Mouse (Mus musculus): Measurements from ENCODE around the gene Lhx1. TPM values are rescaled to one million over a fixed set of nuclear protein-coding genes. Genes with fewer than 3 reads are reported as not detected.
A peak's percentile ranks its signal among the peaks of the same experiment; 100 is the strongest.

Lhx1 gene
- polyA plus RNA-seq, 1 experiment from 2014 or later: 65.0 TPM

- no peak overlapping the region for H3K4me2 ChIP-seq (replicated peaks)
- H3K4me3 ChIP-seq: no peak overlapping the region
- H3K27me3 ChIP-seq: peaks cover 3% of the 10 kb centered on the region; the same call in 1 of the 2 replicates
- H3K27ac ChIP-seq: no peak overlapping the region
- H3K9me3 ChIP-seq (replicated peaks): no peaks in the 10 kb centered on the region
- 69% methylated on average over 5 of the region's 5 CpGs for WGBS
- H3K4me1 ChIP-seq: peaks cover 20% of the 10 kb centered on the region
- no peaks in the 10 kb centered on the region for H3K36me3 ChIP-seq
- no peak for ATAC-seq (ENCODE audit: low FRiP score)
- no peak overlapping the region for H3K9ac ChIP-seq
These were observed 36.2 kb upstream of the Lhx1 start for GRCm38 (mm10) chr11:84561546-84561945.

- 0 out of 2 replicates have a peak, but pooled peaks cover 4% of the 10 kb centered on the region for H3K9me3 ChIP-seq (replicated peaks)
- no peak overlapping the region for H3K9ac ChIP-seq
These were observed 28.6 kb upstream of the Lhx1 start for GRCm38 (mm10) chr11:84553821-84554450.

GRCm38 (mm10) chr11:84551296-84551695 lies 26.0 kb upstream of the Lhx1 start:
- ATAC-seq (ENCODE audit: low FRiP score): no peak
- Histone ChIP-seq H3K9ac (no peak overlapping the region), H3K4me3 (no peak overlapping the region), H3K4me1 (0 out of 2 replicates have a peak, but pooled peaks cover 9% of the 10 kb centered on the region), H3K4me2 (replicated peaks) (no peak overlapping the region), H3K9me3 (replicated peaks) (0 out of 2 replicates have a peak, but pooled peaks cover 4% of the 10 kb centered on the region), H3K27me3 (peaks cover 3% of the 10 kb centered on the region; the same call in 1 of the 2 replicates), H3K27ac (no peak overlapping the region), H3K36me3 (no peaks in the 10 kb centered on the region)
- 79% methylated on average over 4 of the region's 4 CpGs for WGBS

More at GRCm38 (mm10) chr11:84553821-84554450, 28.6 kb upstream of the Lhx1 start:
- 81% methylated on average over 14 of the region's 14 CpGs for WGBS
- Histone ChIP-seq H3K4me2 (replicated peaks) (no peak overlapping the region), H3K27ac (no peak overlapping the region), H3K4me3 (no peak overlapping the region), H3K4me1 (0 out of 2 replicates have a peak, but pooled peaks cover 3% of the 10 kb centered on the region), H3K27me3 (no peaks in the 10 kb centered on the region), H3K36me3 (no peaks in the 10 kb centered on the region)
- no peak for ATAC-seq (ENCODE audit: low FRiP score)

GRCm38 (mm10) chr11:84549258-84549791 lies 24.0 kb upstream of the Lhx1 start:
- H3K4me3 ChIP-seq: no peak overlapping the region
- H3K36me3 ChIP-seq: no peaks in the 10 kb centered on the region
- 0 out of 2 replicates have a peak, but pooled peaks cover 4% of the 10 kb centered on the region for H3K9me3 ChIP-seq (replicated peaks)
- H3K4me2 ChIP-seq (replicated peaks): no peak overlapping the region
- H3K27ac ChIP-seq: no peak overlapping the region
- H3K4me1 ChIP-seq: 0 out of 2 replicates have a peak, but pooled peaks cover 9% of the 10 kb centered on the region
- H3K27me3 ChIP-seq: peaks cover 7% of the 10 kb centered on the region; the same call in 1 of the 2 replicates
- no peak overlapping the region for H3K9ac ChIP-seq
- no peak for ATAC-seq (ENCODE audit: low FRiP score)
- WGBS: 67% methylated on average over 6 of the region's 6 CpGs

GRCm38 (mm10) chr11:84548293-84548692 lies 23.0 kb upstream of the Lhx1 start:
- no peak for ATAC-seq (ENCODE audit: low FRiP score)
- Histone ChIP-seq H3K4me1 (0 out of 2 replicates have a peak, but pooled peaks cover 9% of the 10 kb centered on the region), H3K27me3 (peaks cover 7% of the 10 kb centered on the region; the same call in 1 of the 2 replicates), H3K36me3 (no peaks in the 10 kb centered on the region), H3K4me3 (no peak overlapping the region), H3K27ac (no peak overlapping the region), H3K9ac (no peak overlapping the region), H3K4me2 (replicated peaks) (no peak overlapping the region), H3K9me3 (replicated peaks) (0 out of 2 replicates have a peak, but pooled peaks cover 1% of the 10 kb centered on the region)
- WGBS: 21% methylated on average over 2 of the region's 2 CpGs

- Histone ChIP-seq H3K27ac (peak overlapping the region; percentile 36), H3K4me1 (peaks cover 8% of the 10 kb centered on the region), H3K36me3 (0 out of 2 replicates have a peak, but pooled peaks cover 12% of the 10 kb centered on the region), H3K9ac (no peak overlapping the region), H3K9me3 (replicated peaks) (no peaks in the 10 kb centered on the region), H3K4me3 (no peak overlapping the region), H3K27me3 (peaks cover 6% of the 10 kb centered on the region), H3K4me2 (replicated peaks) (no peak overlapping the region)
- no peak for ATAC-seq (ENCODE audit: low FRiP score)
- WGBS: 8% methylated on average over 4 of the region's 4 CpGs
These were observed 14.6 kb upstream of the Lhx1 start for GRCm38 (mm10) chr11:84539981-84540380.

GRCm38 (mm10) chr11:84529797-84530703 lies 4.7 kb upstream of the Lhx1 start:
- Histone ChIP-seq H3K4me2 (replicated peaks) (peak overlapping the region; percentile 66), H3K36me3 (peaks cover 1% of the 10 kb centered on the region; the same call in 1 of the 2 replicates), H3K4me1 (peaks cover 31% of the 10 kb centered on the region), H3K27ac (peak overlapping the region; percentile 83), H3K27me3 (peaks cover 90% of the 10 kb centered on the region), H3K9me3 (replicated peaks) (no peaks in the 10 kb centered on the region), H3K9ac (peak overlapping the region; percentile 84), H3K4me3 (peak overlapping the region; percentile 51)
- ATAC-seq (ENCODE audit: low FRiP score): no peak
- WGBS: 9% methylated on average over 14 of the region's 14 CpGs

GRCm38 (mm10) chr11:84529143-84529755 lies 3.9 kb upstream of the Lhx1 start:
- Histone ChIP-seq H3K9me3 (replicated peaks) (no peaks in the 10 kb centered on the region), H3K4me2 (replicated peaks) (peak overlapping the region; percentile 66), H3K27me3 (peaks cover 90% of the 10 kb centered on the region), H3K27ac (peak overlapping the region; percentile 83), H3K4me3 (peak overlapping the region; percentile 51), H3K36me3 (no peaks in the 10 kb centered on the region; the same call in 1 of the 2 replicates), H3K9ac (peak overlapping the region; percentile 84), H3K4me1 (peaks cover 35% of the 10 kb centered on the region)
- no peak for ATAC-seq (ENCODE audit: low FRiP score)
- WGBS: 2% methylated on average over 24 of the region's 24 CpGs

GRCm38 (mm10) chr11:84526976-84527860 lies 1.9 kb upstream of the Lhx1 start:
- peak overlapping the region; percentile 83 for H3K27ac ChIP-seq
- peak overlapping the region; percentile 84 for H3K9ac ChIP-seq
- H3K4me1 ChIP-seq: peaks cover 31% of the 10 kb centered on the region
- H3K9me3 ChIP-seq (replicated peaks): no peaks in the 10 kb centered on the region
- no peak for ATAC-seq (ENCODE audit: low FRiP score)
- no peaks in the 10 kb centered on the region for H3K36me3 ChIP-seq
- H3K4me3 ChIP-seq: peak overlapping the region; percentile 51
- 1% methylated on average over 29 of the region's 29 CpGs for WGBS
- peaks cover 91% of the 10 kb centered on the region for H3K27me3 ChIP-seq
- H3K4me2 ChIP-seq (replicated peaks): peak overlapping the region; percentile 66

- peak overlapping the region; percentile 83 for H3K27ac ChIP-seq
- peaks cover 91% of the 10 kb centered on the region for H3K27me3 ChIP-seq
- peak overlapping the region; percentile 84 for H3K9ac ChIP-seq
- under 1% methylated on average over 10 of the region's 10 CpGs for WGBS
- H3K4me2 ChIP-seq (replicated peaks): peak overlapping the region; percentile 66
- H3K36me3 ChIP-seq: no peaks in the 10 kb centered on the region
- H3K4me1 ChIP-seq: peaks cover 28% of the 10 kb centered on the region
- ATAC-seq (ENCODE audit: low FRiP score): no peak
- H3K4me3 ChIP-seq: peak overlapping the region; percentile 51
- H3K9me3 ChIP-seq (replicated peaks): no peaks in the 10 kb centered on the region
These were observed 1.1 kb upstream of the Lhx1 start for GRCm38 (mm10) chr11:84526451-84526850.
